Mouse (Mus musculus): Measurements from ENCODE around the gene Atg9a.

GRCm38 (mm10) chr1:75140601-75141190, 51.3 kb downstream of the Atg9a start:
- TF ChIP-seq CTCF (IDR thresholded peaks at IDR 0.05; ENCODE audit: low read depth, low read length) (no peak), POLR2A (IDR thresholded peaks at IDR 0.05; ENCODE audit: extremely low read depth, insufficient read depth, low read length) (no peak)
